Mouse (Mus musculus): Measurements from ENCODE around the gene Kcnh5.

DNA sequence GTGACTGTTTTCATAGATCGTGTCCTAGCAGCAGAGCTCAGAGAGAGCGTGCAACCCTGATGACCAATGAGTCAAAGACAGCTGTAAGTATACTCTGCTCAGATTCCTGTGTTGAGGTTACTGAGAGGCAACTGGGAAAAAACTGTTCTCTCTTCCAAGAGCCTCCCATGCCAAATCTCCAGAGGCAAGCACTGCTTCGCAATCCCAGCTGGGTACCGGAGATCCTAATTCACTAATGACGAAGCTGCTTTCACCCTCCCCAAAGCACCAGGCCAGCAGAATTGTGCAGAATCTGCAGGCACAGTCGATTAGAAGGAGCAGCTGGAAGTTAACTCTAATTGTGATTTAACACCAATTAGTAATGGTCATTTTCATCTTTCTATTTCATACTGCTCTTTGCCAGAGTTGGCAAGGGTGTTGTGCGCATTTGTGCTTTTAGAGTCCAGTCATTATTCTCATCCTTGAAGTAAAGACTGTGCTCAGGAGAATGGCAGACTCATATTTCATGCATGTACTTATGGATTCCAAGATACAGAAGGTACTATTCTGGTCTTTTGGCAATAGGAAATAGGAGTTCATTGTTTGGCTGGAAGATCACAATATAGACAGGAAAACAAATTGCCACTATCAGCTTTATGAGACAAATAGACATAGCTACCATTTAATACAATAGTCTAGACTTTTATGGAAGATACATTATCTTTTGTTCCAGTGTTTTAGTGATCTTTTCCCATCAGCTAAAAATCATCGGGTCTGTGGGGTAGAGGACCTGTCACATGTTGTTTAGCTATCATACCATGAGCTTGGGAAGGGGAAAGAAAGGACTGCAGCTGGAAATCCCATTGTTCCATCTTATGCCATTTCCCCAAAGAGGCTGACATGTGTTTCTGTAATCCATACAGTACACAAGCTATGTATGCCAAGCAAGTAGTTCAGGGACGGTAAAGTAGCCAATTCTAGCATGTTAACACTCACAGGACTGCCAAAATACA, 225.7 kb downstream of the Kcnh5 start:
- no peak for TF ChIP-seq POLR2A (IDR thresholded peaks at IDR 0.05; ENCODE audit: low read depth, low read length)
- TF ChIP-seq CTCF (conservative IDR thresholded peaks at IDR 0.05; ENCODE audit: insufficient read depth, insufficient read length, low read depth, low read length) = no peak

Data from kidney, adult 2 months (tissue).